Mouse (Mus musculus) layer of hippocampus, postnatal 10 days (tissue): ENCODE measurements around the gene Marc2. TPM values are rescaled to one million over a fixed set of nuclear protein-coding genes. Genes with fewer than 3 reads are reported as not detected.

Source experiments
- DNase-seq, 2 experiments: peaks; one replicate each; pipeline ENCODE4 v3.0.0; 2021; ENCODE audit warnings: low spot score in 2 of 2
- total RNA-seq, 2 experiments: library from RNA; stranded (reverse); gene quantifications; 2 replicates each; pipeline ENCODE4 v1.2.3; 2021

The Marc2 gene
- total RNA-seq, 2 experiments from 2014 or later = 96.2 to 109 TPM

DNA sequence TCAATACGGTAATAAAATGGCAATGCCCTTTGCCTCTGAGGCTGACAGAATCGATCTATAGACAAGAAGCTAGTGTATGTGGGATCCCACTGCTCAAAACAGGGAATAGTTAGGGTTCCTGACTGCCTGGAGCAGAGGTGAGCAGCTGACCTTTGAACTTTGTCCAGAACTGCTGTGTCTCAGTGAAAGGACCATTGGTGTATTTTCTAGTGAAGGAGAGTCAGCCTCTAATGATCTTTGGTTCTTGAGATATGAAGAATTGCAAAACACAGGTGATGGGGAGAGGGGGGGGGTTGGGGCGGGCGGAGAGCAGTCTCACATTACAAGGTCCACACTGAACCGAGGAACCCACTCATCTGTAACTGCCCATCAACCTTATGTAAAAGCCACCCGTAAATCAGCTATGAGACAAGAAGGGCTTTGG, 36.7 kb downstream of the Marc2 start:
- DNase-seq = no peak

- DNase-seq = no peak
Observed at GRCm38 (mm10) chr1:184808418-184809012, 37.7 kb downstream of the Marc2 start.

DNA sequence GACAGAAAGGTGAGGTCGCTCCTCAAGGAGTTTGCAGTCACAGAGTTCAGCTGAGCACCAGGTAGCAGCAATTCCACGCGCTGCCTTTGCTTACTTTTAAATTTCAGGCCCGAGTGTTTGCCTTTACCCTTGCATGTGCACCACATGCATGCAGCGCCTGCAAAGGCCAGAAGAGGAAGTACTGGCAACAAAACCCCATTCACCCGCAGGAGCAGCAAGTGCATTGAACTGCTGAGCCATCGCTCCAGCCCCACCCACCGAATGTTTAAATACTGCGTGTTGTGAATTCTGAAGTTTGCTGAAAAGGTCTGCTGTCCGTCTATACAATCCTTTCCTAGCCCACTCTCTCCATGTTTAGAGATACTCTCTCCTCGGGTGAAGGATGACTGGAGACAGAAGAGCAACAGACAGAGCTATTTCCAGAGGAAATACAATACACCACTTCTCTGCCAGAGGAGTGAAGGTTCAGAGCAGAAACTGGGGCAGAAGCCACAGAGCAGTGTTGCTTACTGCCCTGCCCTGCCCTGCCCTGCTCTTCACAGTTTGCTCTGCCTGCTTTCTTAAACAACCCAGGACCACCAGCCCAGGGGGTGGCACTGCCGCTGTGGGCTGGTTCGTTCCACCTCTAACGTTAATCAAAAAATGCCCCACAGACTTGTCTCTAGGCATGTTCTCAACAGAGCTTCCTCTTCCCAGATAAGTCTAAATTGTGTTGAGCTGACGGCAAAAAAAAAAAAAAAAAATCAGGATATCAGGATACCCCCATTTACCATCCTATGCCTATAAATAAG, 38.4 kb downstream of the Marc2 start:
- DNase-seq = no peak

DNA sequence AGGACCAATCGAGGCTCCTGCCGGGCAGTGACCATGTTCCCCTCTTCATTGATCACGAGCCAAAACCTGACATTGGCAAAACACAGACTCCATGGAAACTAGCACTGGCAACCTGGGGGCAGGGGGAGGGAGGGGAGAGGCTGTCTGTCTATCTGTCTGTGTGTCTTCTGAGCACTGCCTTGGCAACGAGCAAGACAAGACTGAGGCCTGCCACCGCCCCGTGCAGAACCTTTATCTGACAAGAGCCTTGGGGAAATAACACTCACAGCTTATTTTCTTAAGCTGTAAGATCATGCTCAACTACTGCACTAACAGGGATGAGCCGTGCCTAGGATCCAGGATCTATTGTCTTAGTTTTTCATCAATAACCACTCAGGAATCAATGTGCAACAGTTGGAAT, 39.1 kb downstream of the Marc2 start:
- DNase-seq = no peak

DNA sequence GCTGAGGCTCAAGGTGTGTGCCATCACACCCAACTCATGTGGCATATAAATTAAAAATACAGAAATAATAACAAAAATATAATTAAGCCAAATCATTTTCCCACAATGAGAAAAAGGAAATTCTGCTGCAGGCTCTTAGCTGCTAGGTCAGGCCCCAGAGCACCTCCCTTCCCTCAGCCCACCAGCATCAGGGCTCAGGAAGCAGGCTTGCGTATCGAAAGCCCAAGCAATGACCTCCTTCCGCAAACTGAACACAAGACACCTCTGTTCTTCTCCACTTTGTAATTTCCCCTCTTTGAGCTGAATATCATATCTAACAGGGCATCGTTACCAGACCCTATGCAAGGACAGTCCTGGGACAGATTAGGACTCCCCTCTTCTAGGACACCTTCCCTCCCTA, 40.5 kb downstream of the Marc2 start:
- DNase-seq = no peak

- DNase-seq = peak; percentile 33 to 38
Observed at GRCm38 (mm10) chr1:184793163-184793876, 52.9 kb downstream of the Marc2 start.

GRCm38 (mm10) chr1:184791109-184791508, 55.1 kb downstream of the Marc2 start:
- DNase-seq = peak; percentile 35 to 55

GRCm38 (mm10) chr1:184786376-184787151, 59.7 kb downstream of the Marc2 start:
- no peak for DNase-seq

- no peak for DNase-seq
Observed at GRCm38 (mm10) chr1:184783641-184784040, 62.6 kb downstream of the Marc2 start.

- DNase-seq = no peak
Observed at GRCm38 (mm10) chr1:184782161-184782513, 64.1 kb downstream of the Marc2 start.

DNA sequence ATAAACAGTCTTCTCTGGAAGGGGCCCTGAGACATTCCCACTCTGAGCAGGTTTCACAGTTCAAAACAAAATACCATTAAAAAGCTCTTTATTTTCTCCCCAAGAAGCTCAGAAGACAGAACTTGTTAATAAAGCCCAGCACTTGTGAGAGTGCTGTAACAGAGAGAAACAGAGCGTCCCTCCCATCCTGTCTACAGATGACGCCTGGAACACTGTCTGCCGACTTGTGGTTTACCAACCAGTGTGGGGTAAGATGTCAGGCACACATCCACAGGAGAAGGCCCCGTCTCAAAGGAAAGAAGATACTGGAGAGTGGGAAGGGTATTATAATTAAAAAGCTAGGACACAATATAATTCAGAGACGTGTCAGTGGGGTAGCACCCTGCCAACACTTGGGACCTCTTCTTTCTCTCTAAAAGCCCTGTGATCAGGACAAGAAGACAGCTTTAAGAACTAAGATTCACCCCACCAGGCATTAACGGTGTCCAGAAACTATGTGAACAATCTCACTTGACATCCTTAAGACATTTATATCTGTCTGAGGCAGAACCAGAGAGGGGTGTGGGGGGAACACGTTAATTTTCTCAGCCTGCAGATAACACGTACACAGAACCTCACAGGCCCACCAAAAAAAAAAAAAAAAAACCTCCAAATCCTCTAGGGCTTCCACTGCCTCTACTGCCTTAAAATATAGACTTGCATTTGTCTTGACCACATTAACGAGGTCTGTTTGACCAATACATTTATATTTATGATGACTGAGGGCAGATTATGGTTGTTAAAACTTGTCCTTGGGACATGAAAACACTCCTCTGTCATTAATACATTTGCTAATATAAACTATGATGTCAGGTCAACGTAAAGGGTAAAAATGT, 64.7 kb downstream of the Marc2 start:
- no peak for DNase-seq

DNA sequence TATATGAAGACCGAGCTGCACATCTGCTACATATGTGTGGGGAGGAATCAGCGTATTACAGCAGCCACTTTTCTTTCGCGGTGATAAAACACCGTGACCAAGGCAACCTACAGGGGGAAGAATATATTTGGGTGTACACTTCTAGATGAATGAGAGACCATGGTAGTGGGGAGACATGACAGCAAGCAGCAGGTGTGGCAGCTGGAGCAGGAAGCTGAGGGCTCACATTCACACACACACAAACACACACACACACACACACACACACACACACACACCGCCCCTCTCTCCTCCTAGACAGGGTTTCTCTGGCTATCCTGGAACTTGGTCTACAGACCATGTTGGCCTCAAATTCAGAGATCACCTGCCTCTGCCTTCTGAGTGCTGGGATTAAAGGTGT, 68.1 kb downstream of the Marc2 start:
- DNase-seq = no peak

GRCm38 (mm10) chr1:184777061-184777795, 69.0 kb downstream of the Marc2 start:
- no peak for DNase-seq

DNA sequence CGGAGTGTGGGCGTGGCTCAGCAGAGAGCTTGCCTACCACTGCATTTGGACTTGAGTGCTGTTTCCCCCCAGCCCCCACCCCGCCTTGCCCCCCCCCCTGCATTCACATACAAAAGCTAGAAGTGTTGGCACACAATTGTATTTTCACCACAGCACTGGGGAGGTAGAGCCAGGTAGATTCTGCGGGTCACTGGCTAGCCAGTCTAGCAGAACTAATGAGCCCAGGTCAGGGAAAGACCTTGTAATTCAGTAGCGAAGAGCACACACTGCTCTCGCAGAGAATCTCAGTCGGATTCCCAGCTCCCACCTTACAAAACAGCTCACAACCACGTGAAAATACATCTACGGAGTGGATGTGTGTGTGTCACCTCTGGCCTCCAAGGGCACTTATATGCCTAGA, 71.0 kb downstream of the Marc2 start:
- DNase-seq = no peak

- DNase-seq = no peak
Observed at GRCm38 (mm10) chr1:184771891-184772249, 74.4 kb downstream of the Marc2 start.

- peak; percentile 78 to 81 for DNase-seq
Observed at GRCm38 (mm10) chr1:184771202-184771890, 74.9 kb downstream of the Marc2 start.

- no peak for DNase-seq
Observed at GRCm38 (mm10) chr1:184763866-184764265, 82.4 kb downstream of the Marc2 start.
